Mouse (Mus musculus) MEL (cell line): ENCODE results near the gene Ugt1a9. TPM values are rescaled to one million over a fixed set of nuclear protein-coding genes. Genes with fewer than 3 reads are reported as not detected.
"Not testable (repeated sequence)": the region's sequence is repeated elsewhere in the genome, so short reads cannot be mapped to it uniquely, and the experiment has no call there.

Source experiments
- DNase-seq: peaks from one replicate; pipeline ENCODE4 v3.0.0; 2011; ENCODE audit warnings: low read depth, low spot score
- H3K27ac ChIP-seq: 2 replicates; pipeline ENCODE4 v1.5.1; 2012; ENCODE audit warnings: low read depth, mild to moderate bottlenecking, control low read depth, low read length, moderate library complexity; ENCODE audit not compliant: control insufficient read depth
- H3K27me3 ChIP-seq, 2 experiments: fragments of 150-350 bp in 1 of 2; sonication (generic) in 1 of 2; 2 replicates each; pipeline ENCODE4 v1.6.1; 2012; ENCODE audit warnings: low read length in 2 of 2, mild to moderate bottlenecking in 2 of 2, improper control_type of control experiment in 1 of 2, moderate library complexity in 1 of 2; ENCODE audit not compliant: insufficient read depth in 2 of 2, control insufficient read depth in 1 of 2
- H3K36me3 ChIP-seq, 2 experiments: 2 replicates each; pipeline ENCODE4 v1.6.1; 2012 to 2014; ENCODE audit warnings: low read length in 2 of 2, improper control_type of control experiment in 1 of 2, inconsistent platforms in 1 of 2, mild to moderate bottlenecking in 1 of 2; ENCODE audit not compliant: insufficient read depth in 2 of 2, control insufficient read depth in 1 of 2
- H3K4me1 ChIP-seq, 2 experiments: fragments of 150-350 bp in 1 of 2; sonication (generic) in 1 of 2; 2 replicates each; pipeline ENCODE4 v1.6.1; 2012; ENCODE audit warnings: low read length in 2 of 2, improper control_type of control experiment in 1 of 2, mild to moderate bottlenecking in 1 of 2; ENCODE audit not compliant: insufficient read depth in 2 of 2, control insufficient read depth in 1 of 2
- H3K4me3 ChIP-seq, 2 experiments: fragments of 150-350 bp in 1 of 2; sonication (generic) in 1 of 2; 2 replicates each; pipeline ENCODE4 v1.5.1; 2012; ENCODE audit warnings: low read depth in 2 of 2, low read length in 2 of 2, mild to moderate bottlenecking in 2 of 2, moderate library complexity in 2 of 2, control low read depth in 1 of 2, improper control_type of control experiment in 1 of 2; ENCODE audit not compliant: control insufficient read depth in 1 of 2, insufficient read depth in 1 of 2
- H3K79me2 ChIP-seq: 2 replicates; pipeline ENCODE4 v1.6.1; 2012; ENCODE audit warnings: mild to moderate bottlenecking, low read length, moderate library complexity; ENCODE audit not compliant: control insufficient read depth, poor library complexity, insufficient read depth
- H3K9ac ChIP-seq: 2 replicates; pipeline ENCODE4 v1.6.1; 2012; ENCODE audit warnings: low read depth, mild to moderate bottlenecking, control low read depth, low read length, moderate library complexity; ENCODE audit not compliant: control insufficient read depth, poor library complexity, severe bottlenecking
- H3K9me3 ChIP-seq: fragments of 150-350 bp; sonication (generic); replicated peaks from 2 replicates; pipeline ENCODE4 v1.6.1; 2012; ENCODE audit warnings: mild to moderate bottlenecking, low read length, improper control_type of control experiment, moderate library complexity; ENCODE audit not compliant: insufficient read depth
- BHLHE40 ChIP-seq: IDR thresholded peaks from 2 replicates; pipeline ENCODE4 v1.6.1; 2012; ENCODE audit warnings: low read depth, mild to moderate bottlenecking, inconsistent platforms, low read length, improper control_type of control experiment, borderline replicate concordance
- CHD1 ChIP-seq: IDR thresholded peaks from 2 replicates; pipeline ENCODE4 v1.6.1; 2012; ENCODE audit warnings: low read depth, mild to moderate bottlenecking, inconsistent platforms, low read length, improper control_type of control experiment
- CHD2 ChIP-seq: IDR thresholded peaks from 2 replicates; pipeline ENCODE4 v1.6.1; 2011; ENCODE audit warnings: low read length, improper control_type of control experiment
- E2F4 ChIP-seq: IDR thresholded peaks from 2 replicates; pipeline ENCODE4 v1.6.1; 2011; ENCODE audit warnings: low read depth, low read length, improper control_type of control experiment, borderline replicate concordance
- ELF1 ChIP-seq: IDR thresholded peaks from 2 replicates; pipeline ENCODE4 v1.6.1; 2014; ENCODE audit warnings: low read depth, mild to moderate bottlenecking, inconsistent platforms, low read length, improper control_type of control experiment, moderate library complexity
- EP300 ChIP-seq, 2 experiments: IDR thresholded peaks; 2 replicates each; pipeline ENCODE4 v1.6.1; 2011; ENCODE audit warnings: improper control_type of control experiment in 2 of 2, low read length in 2 of 2, low read depth in 1 of 2, mild to moderate bottlenecking in 1 of 2
- HCFC1 ChIP-seq: IDR thresholded peaks from 2 replicates; pipeline ENCODE4 v1.6.1; 2012; ENCODE audit warnings: low read depth, mild to moderate bottlenecking, inconsistent platforms, low read length, improper control_type of control experiment, moderate library complexity
- JUND ChIP-seq: IDR thresholded peaks from 2 replicates; pipeline ENCODE4 v1.6.1; 2011; ENCODE audit warnings: low read depth, mild to moderate bottlenecking, improper control_type of control experiment, low read length
- MXI1 ChIP-seq: IDR thresholded peaks from 2 replicates; pipeline ENCODE4 v1.6.1; 2011; ENCODE audit warnings: mild to moderate bottlenecking, low read depth, low read length, improper control_type of control experiment
- MYB ChIP-seq: IDR thresholded peaks from 2 replicates; pipeline ENCODE4 v1.6.1; 2011; ENCODE audit warnings: mild to moderate bottlenecking, low read depth, low read length, improper control_type of control experiment
- MYC ChIP-seq: IDR thresholded peaks from 2 replicates; pipeline ENCODE4 v1.6.1; 2011; ENCODE audit warnings: low read depth, mild to moderate bottlenecking, low read length, improper control_type of control experiment, moderate library complexity
- SMC3 ChIP-seq: IDR thresholded peaks from 2 replicates; pipeline ENCODE4 v1.6.1; 2011; ENCODE audit warnings: low read depth, low read length, improper control_type of control experiment
- TCF12 ChIP-seq: IDR thresholded peaks from 2 replicates; pipeline ENCODE4 v1.6.1; 2014; ENCODE audit warnings: low read depth, mild to moderate bottlenecking, inconsistent platforms, low read length, improper control_type of control experiment, moderate library complexity
- USF1 ChIP-seq: IDR thresholded peaks from 2 replicates; pipeline ENCODE4 v1.6.1; 2014; ENCODE audit warnings: low read depth, mild to moderate bottlenecking, inconsistent platforms, low read length, improper control_type of control experiment, moderate library complexity
- USF2 ChIP-seq, 2 experiments: IDR thresholded peaks; 2 replicates each; pipeline ENCODE4 v1.6.1; 2011 to 2012; ENCODE audit warnings: improper control_type of control experiment in 2 of 2, low read length in 2 of 2, borderline replicate concordance in 1 of 2, inconsistent platforms in 1 of 2, low read depth in 1 of 2, mild to moderate bottlenecking in 1 of 2; ENCODE audit not compliant: insufficient read depth in 1 of 2
- ZKSCAN1 ChIP-seq: IDR thresholded peaks from 2 replicates; pipeline ENCODE4 v1.6.1; 2012; ENCODE audit warnings: low read depth, mild to moderate bottlenecking, inconsistent platforms, low read length, improper control_type of control experiment, moderate library complexity
- polyA plus RNA-seq, 2 experiments: library from polyadenylated mRNA; stranded (reverse) in 1 of 2; unstranded in 1 of 2; fragments of >175 nt in 1 of 2; fragments of >200 nt in 1 of 2; gene quantifications; 2 replicates each; pipeline versions ENCODE4 v1.2.1 to v1.2.4; 2012; ENCODE audit warnings: low replicate concordance in 2 of 2, low read depth in 1 of 2; ENCODE audit not compliant: insufficient read length in 2 of 2, insufficient read depth in 1 of 2, missing spikeins in 1 of 2
- total RNA-seq: library from RNA; depleted of rRNA; stranded (reverse); fragments of 300-350 nt; gene quantifications from 2 replicates; pipeline ENCODE4 v1.2.3, GENCODE M21; 2012

Gene Ugt1a9
- total and polyA plus RNA-seq, 3 experiments: not detected

GRCm38 (mm10) chr1:88103019-88103418, 32.4 kb downstream of the Ugt1a9 start, which contains the start of gene Ugt1a6b:
Ugt1a6b (plus strand) TSS chr1:88103252.
- not testable (repeated sequence) for H3K79me2 ChIP-seq, H3K36me3 ChIP-seq, H3K9ac ChIP-seq, H3K27ac ChIP-seq, H3K9me3 ChIP-seq, H3K4me3 ChIP-seq, H3K27me3 ChIP-seq
- peaks cover 0 to 14% of the 10 kb centered on the region in 2 experiments; a peak in 3 of 4 replicates for H3K4me1 ChIP-seq
- DNase-seq: peak; percentile 20
- peak; percentile 53; the same call in 1 of the 2 replicates for TF ChIP-seq USF1
- TF ChIP-seq BHLHE40: 0 out of 2 replicates have a peak, but pooled peaks have one; percentile 37
- peak; percentile 17; the same call in 1 of the 2 replicates for TF ChIP-seq TCF12
- peak in 1 of 2 experiments; percentile 29; a peak in 1 of 4 replicates for TF ChIP-seq EP300 (IDR thresholded peaks at IDR 0.05; ENCODE audit: low read depth in 1 of 2, low read length in 2 of 2)

DNA sequence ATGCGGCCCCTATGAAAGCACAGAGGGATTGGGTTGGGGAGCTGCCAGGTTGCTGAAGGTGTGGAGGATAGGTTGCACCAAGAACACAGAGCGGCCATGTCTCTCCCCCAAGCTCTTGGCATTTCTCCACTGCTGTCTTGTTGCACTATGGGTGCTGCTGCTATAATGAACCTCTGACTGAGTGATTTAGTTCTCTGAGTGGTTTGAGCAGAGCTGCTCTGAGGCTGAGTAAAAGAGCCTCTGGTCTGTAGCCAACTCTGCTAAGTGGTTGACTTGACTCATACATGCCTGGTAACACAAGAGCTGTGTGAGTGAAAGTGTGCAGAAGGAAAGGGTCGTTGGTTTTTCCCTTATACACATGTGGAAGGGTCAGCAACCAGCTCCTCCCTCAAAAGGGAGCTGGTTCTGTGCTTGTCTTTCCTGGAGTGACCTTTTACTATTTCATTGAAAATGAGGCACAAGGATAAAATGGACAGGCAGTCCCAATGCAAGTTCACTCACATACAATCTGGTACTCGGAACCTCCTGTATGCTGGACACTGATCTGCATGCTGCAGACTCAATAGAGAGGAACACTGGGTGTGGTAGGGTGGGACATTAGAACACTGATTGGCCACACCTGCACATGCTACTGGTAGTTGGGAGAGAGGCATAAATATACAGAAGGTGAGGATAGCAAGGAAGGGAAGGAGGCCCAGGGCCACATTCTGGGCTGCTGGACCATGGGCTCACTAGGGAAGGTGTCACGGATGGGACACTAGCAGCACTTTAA, 33.3 kb downstream of the Ugt1a9 start:
- H3K4me1 ChIP-seq: peaks cover 0 to 14% of the 10 kb centered on the region in 2 experiments; a peak in 3 of 4 replicates
- not testable (repeated sequence) for H3K9ac ChIP-seq, H3K79me2 ChIP-seq, H3K36me3 ChIP-seq, H3K27ac ChIP-seq, DNase-seq, H3K9me3 ChIP-seq, H3K27me3 ChIP-seq, H3K4me3 ChIP-seq

GRCm38 (mm10) chr1:88104667-88105430, 34.2 kb downstream of the Ugt1a9 start:
- peaks cover 0 to 14% of the 10 kb centered on the region in 2 experiments; a peak in 3 of 4 replicates for H3K4me1 ChIP-seq
- no peaks in the 10 kb centered on the region for H3K9me3 ChIP-seq
- no peak overlapping the region for H3K27ac ChIP-seq
- no peaks in the 10 kb centered on the region for H3K27me3 ChIP-seq
- TF ChIP-seq USF2 (IDR thresholded peaks at IDR 0.05; ENCODE audit: borderline replicate concordance in 1 of 2, insufficient read depth in 1 of 2, low read depth in 1 of 2, low read length in 2 of 2): no peak
- TF ChIP-seq MYB: no peak
- no peak for TF ChIP-seq HCFC1
- TF ChIP-seq MXI1: no peak
- no peak for TF ChIP-seq SMC3
- no peak for TF ChIP-seq E2F4
- no peak for TF ChIP-seq JUND
- TF ChIP-seq MYC: no peak
- no peak for TF ChIP-seq TCF12
- TF ChIP-seq ZKSCAN1: no peak
- no peak for TF ChIP-seq CHD1
- TF ChIP-seq ELF1: no peak
- no peak for TF ChIP-seq CHD2
- H3K4me3 ChIP-seq: no peak overlapping the region
- H3K36me3 ChIP-seq: peaks cover 0 to 9% of the 10 kb centered on the region in 2 experiments; a peak in 2 of 4 replicates
- H3K9ac ChIP-seq: no peak overlapping the region
- no peak for DNase-seq
- no peaks in the 10 kb centered on the region for H3K79me2 ChIP-seq
